Mouse (Mus musculus) heart, adult 2 months (tissue): ENCODE measurements at regions not wholly inside any gene's neighbourhood (a gene's known extent, or its start where the extent isn't known, plus 50 kb on each side); places are given as distances from the start of the nearest gene placed in this dataset.

Experiments used
- DNase-seq, 2 experiments: peaks; one replicate each; pipeline ENCODE4 v3.0.0; 2021
- H3K27ac ChIP-seq: fragments of 200-600 bp; 2 replicates; pipeline ENCODE4 v1.8.1; 2022
- H3K27me3 ChIP-seq: fragments of 200-500 bp; 2 replicates; pipeline ENCODE4 v1.6.1; 2012; ENCODE audit warnings: mild to moderate bottlenecking, low read length, inconsistent platforms, mixed read lengths; ENCODE audit not compliant: control insufficient read depth, insufficient read depth
- H3K36me3 ChIP-seq: fragments of 200-500 bp; 2 replicates; pipeline ENCODE4 v1.6.1; 2012; ENCODE audit warnings: low read length, inconsistent platforms; ENCODE audit not compliant: control insufficient read depth, insufficient read depth
- H3K4me1 ChIP-seq: fragments of 200-500 bp; 2 replicates; pipeline ENCODE4 v1.6.1; 2011; ENCODE audit warnings: low read length; ENCODE audit not compliant: control insufficient read depth, insufficient read depth
- H3K4me3 ChIP-seq: fragments of 200-600 bp; 2 replicates; pipeline ENCODE4 v1.8.1; 2022
- H3K79me2 ChIP-seq: fragments of 200-500 bp; replicated peaks from 2 replicates; pipeline ENCODE4 v1.6.1; 2012; ENCODE audit warnings: mild to moderate bottlenecking, inconsistent platforms, low read length, moderate library complexity, mixed read lengths; ENCODE audit not compliant: control insufficient read depth, insufficient read depth
- H3K9ac ChIP-seq: fragments of 200-500 bp; 2 replicates; pipeline ENCODE4 v1.6.1; 2012; ENCODE audit warnings: low read depth, mild to moderate bottlenecking, control low read depth, inconsistent platforms, low read length, mixed read lengths
- CTCF ChIP-seq: fragments of 200-600 bp; IDR thresholded peaks from 2 replicates; pipeline ENCODE4 v1.8.1; 2022; ENCODE audit warnings: antibody characterized with exemption, mild to moderate bottlenecking, moderate library complexity
- EP300 ChIP-seq: fragments of 200-500 bp; IDR thresholded peaks from 2 replicates; pipeline ENCODE4 v1.6.1; 2011; ENCODE audit warnings: low read depth, low read length, control low read depth; ENCODE audit not compliant: insufficient read depth
- POLR2A ChIP-seq: fragments of 200-500 bp; IDR thresholded peaks from 2 replicates; pipeline ENCODE4 v1.6.1; 2011; ENCODE audit warnings: mild to moderate bottlenecking, low read depth, low read length, control low read depth; ENCODE audit not compliant: insufficient read depth
- WGBS: fragments of 180-500 bp; shearing (Covaris S2); methylation state at CpG from one replicate; pipeline ENCODE4 v1.1.7; 2018; 5-methylcytosine and 5-hydroxymethylcytosine counted together
- intact Hi-C: fragments of 180-260 bp; cut with DNase I; formaldehyde crosslinking; loops from one replicate; pipeline ENCODE4 v1.15.1; 2025

GRCm38 (mm10) chr8:78941558-78941957, 86.7 kb upstream of the Zfp827 start:
- DNase-seq = no peak
- Histone ChIP-seq H3K4me1 (no peaks in the 10 kb centered on the region), H3K79me2 (no peaks in the 10 kb centered on the region), H3K36me3 (no peaks in the 10 kb centered on the region), H3K27ac (no peak overlapping the region), H3K4me3 (no peak overlapping the region), H3K27me3 (no peaks in the 10 kb centered on the region), H3K9ac (no peak overlapping the region)
- 81% methylated on average over 4 of the region's 4 CpGs for WGBS
- intact Hi-C loops = no loop called here
- TF ChIP-seq EP300 (no peak), CTCF (no peak), POLR2A (no peak)

GRCm38 (mm10) chr8:78944367-78944766, 83.9 kb upstream of the Zfp827 start:
- WGBS = 95% methylated on average over 1 of the region's 1 CpGs
- TF ChIP-seq EP300 (no peak), POLR2A (no peak), CTCF (no peak)
- Histone ChIP-seq H3K27me3 (no peaks in the 10 kb centered on the region), H3K36me3 (no peaks in the 10 kb centered on the region), H3K4me1 (no peaks in the 10 kb centered on the region), H3K4me3 (no peak overlapping the region), H3K9ac (no peak overlapping the region), H3K79me2 (no peaks in the 10 kb centered on the region), H3K27ac (no peak overlapping the region)
- intact Hi-C loops = no loop called here
- no peak for DNase-seq

GRCm38 (mm10) chr8:78945607-78946006, 82.6 kb upstream of the Zfp827 start:
- no peak for DNase-seq
- no peaks in the 10 kb centered on the region for H3K36me3 ChIP-seq
- H3K27me3 ChIP-seq = no peaks in the 10 kb centered on the region
- TF ChIP-seq CTCF (no peak), EP300 (no peak), POLR2A (no peak)
- H3K79me2 ChIP-seq = no peaks in the 10 kb centered on the region
- H3K4me1 ChIP-seq = no peaks in the 10 kb centered on the region
- no peak overlapping the region for H3K9ac ChIP-seq
- WGBS = 33% methylated on average over 1 of the region's 1 CpGs
- H3K4me3 ChIP-seq = no peak overlapping the region
- intact Hi-C loops = no loop called here
- no peak overlapping the region for H3K27ac ChIP-seq

GRCm38 (mm10) chr8:78946085-78946484, 82.2 kb upstream of the Zfp827 start:
- Histone ChIP-seq H3K4me3 (no peak overlapping the region), H3K27me3 (no peaks in the 10 kb centered on the region), H3K79me2 (no peaks in the 10 kb centered on the region), H3K9ac (no peak overlapping the region), H3K4me1 (no peaks in the 10 kb centered on the region), H3K27ac (no peak overlapping the region), H3K36me3 (no peaks in the 10 kb centered on the region)
- DNase-seq = no peak
- no peak for TF ChIP-seq EP300
- no peak for TF ChIP-seq POLR2A
- TF ChIP-seq CTCF = no peak
- intact Hi-C loops = no loop called here
- WGBS = 88% methylated on average over 2 of the region's 2 CpGs

- no peak for DNase-seq
- Histone ChIP-seq H3K4me1 (no peaks in the 10 kb centered on the region), H3K27ac (no peak overlapping the region), H3K27me3 (no peaks in the 10 kb centered on the region), H3K79me2 (no peaks in the 10 kb centered on the region), H3K9ac (no peak overlapping the region), H3K4me3 (no peak overlapping the region), H3K36me3 (no peaks in the 10 kb centered on the region)
- WGBS = 91% methylated on average over 3 of the region's 3 CpGs
- TF ChIP-seq EP300 = no peak
- no peak for TF ChIP-seq POLR2A
- TF ChIP-seq CTCF = no peak
- intact Hi-C loops = no loop called here
Observed at GRCm38 (mm10) chr8:78975034-78975433, 53.2 kb upstream of the Zfp827 start.
